Mouse (Mus musculus) hindbrain, postnatal 0 days (tissue): ENCODE results near the gene 4930563M21Rik. TPM values are rescaled to one million over a fixed set of nuclear protein-coding genes. Genes with fewer than 3 reads are reported as not detected.
A peak's percentile ranks its signal among the peaks of the same experiment; 100 is the strongest.
"Not testable (repeated sequence)": the region's sequence is repeated elsewhere in the genome, so short reads cannot be mapped to it uniquely, and the experiment has no call there.

Source experiments
- ATAC-seq: fragments of 200-750 bp; cut with Nextera tagmentation; 2 replicates; pipeline ENCODE4 v1.8.0; 2017; ENCODE audit warnings: mild to moderate bottlenecking, moderate TSS enrichment, moderate library complexity
- DNase-seq: peaks from one replicate; pipeline ENCODE4 v3.0.0-alpha.2; 2015; ENCODE audit warnings: low spot score
- H3K27ac ChIP-seq: fragments of 300-500 bp; sonication (generic); 2 replicates; pipeline ENCODE4 v1.5.1; 2014; ENCODE audit warnings: mild to moderate bottlenecking
- H3K27me3 ChIP-seq: fragments of 300-500 bp; sonication (generic); 2 replicates; pipeline ENCODE4 v1.6.1; 2014; ENCODE audit warnings: low read length, mixed read lengths; ENCODE audit not compliant: insufficient read depth
- H3K36me3 ChIP-seq: fragments of 300-500 bp; sonication (generic); 2 replicates; pipeline ENCODE4 v1.6.1; 2014; ENCODE audit warnings: low read length, mixed read lengths; ENCODE audit not compliant: insufficient read depth
- H3K4me1 ChIP-seq: fragments of 300-500 bp; sonication (generic); 2 replicates; pipeline ENCODE4 v1.6.1; 2014; ENCODE audit warnings: antibody characterized with exemption, low read length, mixed read lengths; ENCODE audit not compliant: insufficient read depth
- H3K4me2 ChIP-seq: fragments of 300-500 bp; sonication (generic); 2 replicates; pipeline ENCODE4 v1.6.1; 2014; ENCODE audit warnings: low read depth, mild to moderate bottlenecking, low read length, moderate library complexity, mixed read lengths
- H3K4me3 ChIP-seq: fragments of 300-500 bp; sonication (generic); 2 replicates; pipeline ENCODE4 v1.5.1; 2014; ENCODE audit warnings: low read length
- H3K9ac ChIP-seq: fragments of 300-500 bp; sonication (generic); replicated peaks from 2 replicates; pipeline ENCODE4 v1.6.1; 2014; ENCODE audit warnings: mild to moderate bottlenecking, low read length, moderate library complexity, mixed read lengths
- H3K9me3 ChIP-seq: fragments of 300-500 bp; sonication (generic); 2 replicates; pipeline ENCODE4 v1.6.1; 2016; ENCODE audit warnings: low read length, mixed read lengths
- CTCF ChIP-seq: IDR thresholded peaks from 2 replicates; pipeline ENCODE4 v1.5.1; 2016; ENCODE audit warnings: antibody characterized with exemption, control low read depth, low read depth
- WGBS: fragments of 180-500 bp; shearing (Covaris S2); extraction: QIAGEN DNeasy Blood & Tissue Kit; methylation state at CpG from one replicate; pipeline ENCODE4 v1.1.7; 2014; 5-methylcytosine and 5-hydroxymethylcytosine counted together
- polyA plus RNA-seq: library from polyadenylated mRNA; unstranded; fragments of >200 nt; fragmentation: Nextera tagmentation; extraction: Ambion mirVana; gene quantifications from 2 replicates; pipeline ENCODE4 v1.2.1, GENCODE M21; 2015
- total RNA-seq: library from RNA; depleted of rRNA; stranded (reverse); fragments of >200 nt; gene quantifications from 2 replicates; pipeline ENCODE4 v1.2.3, GENCODE M21; 2014

Gene 4930563M21Rik
- total and polyA plus RNA-seq, 2 experiments from 2014 or later, result not detected

GRCm38 (mm10) chr9:56024772-56025171, 14.4 kb upstream of the 4930563M21Rik start:
- no peak overlapping the region for H3K4me3 ChIP-seq
- H3K9me3 ChIP-seq, result no peaks in the 10 kb centered on the region
- H3K9ac ChIP-seq, result no peak overlapping the region
- no peaks in the 10 kb centered on the region for H3K4me1 ChIP-seq
- no peak overlapping the region for H3K27ac ChIP-seq
- H3K4me2 ChIP-seq, result no peak overlapping the region
- no peak for ATAC-seq
- no peaks in the 10 kb centered on the region for H3K36me3 ChIP-seq
- peak; percentile 20; the same call in 1 of the 2 replicates for TF ChIP-seq CTCF
- no peaks in the 10 kb centered on the region for H3K27me3 ChIP-seq
- WGBS, result 59% methylated on average over 2 of the region's 2 CpGs
- DNase-seq, result peak; percentile 4

- not testable (repeated sequence) for ATAC-seq, H3K4me2 ChIP-seq, H3K27me3 ChIP-seq, H3K4me1 ChIP-seq, H3K4me3 ChIP-seq, H3K36me3 ChIP-seq, H3K9me3 ChIP-seq, H3K9ac ChIP-seq, H3K27ac ChIP-seq, DNase-seq
- no CpG with 5 or more reads among the region's 2 CpGs for WGBS
These were observed 5.7 kb downstream of the 4930563M21Rik start for GRCm38 (mm10) chr9:56004679-56005078.

- Histone ChIP-seq H3K9ac (no peak overlapping the region), H3K4me1 (no peaks in the 10 kb centered on the region), H3K4me2 (no peak overlapping the region), H3K27me3 (no peaks in the 10 kb centered on the region), H3K4me3 (no peak overlapping the region), H3K27ac (no peak overlapping the region), H3K36me3 (no peaks in the 10 kb centered on the region), H3K9me3 (no peaks in the 10 kb centered on the region)
- 17% methylated on average over 1 of the region's 1 CpGs for WGBS
- DNase-seq (peak; percentile 15), ATAC-seq (no peak)
- TF ChIP-seq CTCF, result peak; percentile 51
These were observed 63.5 kb downstream of the 4930563M21Rik start for GRCm38 (mm10) chr9:55946819-55947218.

- TF ChIP-seq CTCF, result no peak
- ATAC-seq, result no peak
- H3K9me3 ChIP-seq, result no peaks in the 10 kb centered on the region
- peak; percentile 4 for DNase-seq
- H3K4me3 ChIP-seq, result no peak overlapping the region
- no peak overlapping the region for H3K9ac ChIP-seq
- H3K36me3 ChIP-seq, result no peaks in the 10 kb centered on the region
- H3K27me3 ChIP-seq, result no peaks in the 10 kb centered on the region
- no peak overlapping the region for H3K4me2 ChIP-seq
- no peak overlapping the region for H3K27ac ChIP-seq
- peaks cover 17% of the 10 kb centered on the region for H3K4me1 ChIP-seq
These were observed 69.0 kb downstream of the 4930563M21Rik start for GRCm38 (mm10) chr9:55941356-55941755.

- no peaks in the 10 kb centered on the region for H3K27me3 ChIP-seq
- ATAC-seq, result no peak
- no peak overlapping the region for H3K27ac ChIP-seq
- H3K4me3 ChIP-seq, result peak overlapping the region; percentile 85
- peak overlapping the region; percentile 60 for H3K4me2 ChIP-seq
- no peaks in the 10 kb centered on the region for H3K9me3 ChIP-seq
- H3K9ac ChIP-seq, result peak overlapping the region; percentile 80
- 53% methylated on average over 6 of the region's 6 CpGs for WGBS
- no peaks in the 10 kb centered on the region for H3K36me3 ChIP-seq
- TF ChIP-seq CTCF, result no peak
- no peak for DNase-seq
- H3K4me1 ChIP-seq, result peaks cover 18% of the 10 kb centered on the region
These were observed 71.7 kb downstream of the 4930563M21Rik start for GRCm38 (mm10) chr9:55938618-55938985.

- 1% methylated on average over 54 of the region's 60 CpGs for WGBS
- peak within 1 kb of the TSS; percentile 80 for H3K9ac ChIP-seq
- peak; percentile 98 for ATAC-seq
These were observed 72.4 kb downstream of the 4930563M21Rik start, which contains the start of gene Scaper for GRCm38 (mm10) chr9:55937664-55938617. Gene Scaper, minus strand, starts transcription at chr9:55938119.

GRCm38 (mm10) chr9:55937224-55937663, 73.1 kb downstream of the 4930563M21Rik start:
- no peaks in the 10 kb centered on the region for H3K36me3 ChIP-seq
- TF ChIP-seq CTCF, result peak; percentile 26
- ATAC-seq (no peak), DNase-seq (peak; percentile 48)
- peaks cover 18% of the 10 kb centered on the region for H3K4me1 ChIP-seq
- H3K27me3 ChIP-seq, result no peaks in the 10 kb centered on the region
- H3K4me2 ChIP-seq, result peak overlapping the region; percentile 60
- peak overlapping the region; percentile 91 for H3K27ac ChIP-seq
- peak overlapping the region; percentile 85 for H3K4me3 ChIP-seq
- H3K9me3 ChIP-seq, result no peaks in the 10 kb centered on the region
- H3K9ac ChIP-seq, result peak overlapping the region; percentile 80
- WGBS, result 21% methylated on average over 5 of the region's 5 CpGs

More at GRCm38 (mm10) chr9:55937664-55938617, 72.4 kb downstream of the 4930563M21Rik start, which contains the start of gene Scaper:
- Histone ChIP-seq H3K36me3 (no peaks in the 10 kb centered on the region), H3K4me3 (peak within 1 kb of the TSS; percentile 85), H3K9me3 (no peaks in the 10 kb centered on the region), H3K4me1 (peaks cover 18% of the 10 kb centered on the region), H3K27me3 (no peaks in the 10 kb centered on the region), H3K27ac (peak within 1 kb of the TSS; percentile 91), H3K4me2 (peak within 1 kb of the TSS; percentile 60)
- peak; percentile 45 for TF ChIP-seq CTCF
- DNase-seq, result peak; percentile 95
